8 mouse cellular contexts compared by ENCODE assay signal in the genomic region with DNA sequence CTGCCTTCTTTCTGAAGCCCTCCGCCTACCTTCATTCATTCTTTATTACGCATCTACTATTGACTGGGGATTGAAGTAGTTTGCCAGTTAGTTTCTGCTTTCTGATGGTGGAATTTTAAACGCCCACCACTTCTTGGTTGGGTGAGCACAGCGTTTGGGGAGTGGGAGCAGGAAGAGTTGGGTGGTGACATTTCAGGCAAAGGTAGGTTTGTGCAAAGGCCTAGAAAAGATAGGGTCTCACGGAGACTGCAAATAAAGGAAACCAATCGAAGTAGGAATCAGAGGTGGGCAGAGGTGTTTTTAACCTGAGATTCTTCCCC. TPM values are rescaled to one million over a fixed set of nuclear protein-coding genes. Genes with fewer than 3 reads are reported as not detected.
DNase-seq lines count a peak whose midpoint lies in the region; ATAC-seq and TF ChIP-seq lines count a peak whose summit lies in the region.

No protein-coding gene starts in this region.

- H3K9me3 ChIP-seq in embryonic facial prominence, embryonic 12.5 days = no peaks in the 10 kb centered on the region
- no peaks in the 10 kb centered on the region for H3K9me3 ChIP-seq in intestine, embryonic 14.5 days (ENCODE audit: control insufficient read depth, low read length)
- H3K9me3 ChIP-seq in neural tube, embryonic 11.5 days (ENCODE audit: control insufficient read depth, low read length) = no peaks in the 10 kb centered on the region

- DNase-seq in left cerebral cortex, adult 2 months (ENCODE audit: extremely low spot score in 1 of 2, low spot score in 2 of 2) = peak in 1 of 2 experiments; percentile 11
- no peak for DNase-seq in left cerebral cortex, adult 11 months (ENCODE audit: low spot score)
- DNase-seq in intestine, embryonic 14.5 days (ENCODE audit: low spot score) = peak; percentile 68
- no peak for DNase-seq in neural tube, embryonic 11.5 days (ENCODE audit: low spot score)
- no peak for DNase-seq in cerebellum, adult 11 months
- no peak for DNase-seq in lung, postnatal 36 days

- no peaks in the 10 kb centered on the region for H3K27me3 ChIP-seq in embryonic facial prominence, embryonic 12.5 days
- H3K27me3 ChIP-seq in intestine, embryonic 14.5 days (replicated peaks; ENCODE audit: control insufficient read depth, insufficient read depth, low read length) = no peaks in the 10 kb centered on the region
- H3K27me3 ChIP-seq in neural tube, embryonic 11.5 days (ENCODE audit: control insufficient read depth, insufficient read depth, low read length) = no peaks in the 10 kb centered on the region

- H3K27ac ChIP-seq in left cerebral cortex, adult 2 months = peak overlapping the region; percentile 98
- peak overlapping the region; percentile 92 for H3K27ac ChIP-seq in embryonic facial prominence, embryonic 12.5 days
- H3K27ac ChIP-seq in intestine, embryonic 14.5 days (ENCODE audit: low read depth) = peak overlapping the region; percentile 74
- peak overlapping the region; percentile 86 for H3K27ac ChIP-seq in neural tube, embryonic 11.5 days (ENCODE audit: low read depth, low read length)

- peak overlapping the region; percentile 66 for H3K4me3 ChIP-seq in left cerebral cortex, adult 2 months
- peak overlapping the region; percentile 98 for H3K4me3 ChIP-seq in embryonic facial prominence, embryonic 12.5 days
- peak overlapping the region; percentile 97 for H3K4me3 ChIP-seq in intestine, embryonic 14.5 days (ENCODE audit: low read depth, low read length)
- H3K4me3 ChIP-seq in neural tube, embryonic 11.5 days (ENCODE audit: low read depth, low read length) = peak overlapping the region; percentile 99

- intact Hi-C loops in left cerebral cortex, adult 2 months (cut with DNase I) = loop anchor here (2.0 to 10.0 kb wide), 2 partner anchors 26 to 240 kb away; partner anchors contain the start of genes Foxj3, Frg2f1 and Ppih

- 9% methylated on average over 6 of the region's 6 CpGs for WGBS in embryonic facial prominence, embryonic 12.5 days
- WGBS in intestine, embryonic 14.5 days = 10% methylated on average over 6 of the region's 6 CpGs
- 11% methylated on average over 6 of the region's 6 CpGs for WGBS in neural tube, embryonic 11.5 days

- peak overlapping the region; percentile 70 for H3K9ac ChIP-seq in embryonic facial prominence, embryonic 12.5 days
- H3K9ac ChIP-seq in intestine, embryonic 14.5 days (ENCODE audit: low read length) = peak overlapping the region; percentile 89
- H3K9ac ChIP-seq in neural tube, embryonic 11.5 days (ENCODE audit: low read length) = peak overlapping the region; percentile 78

- H3K4me2 ChIP-seq in embryonic facial prominence, embryonic 12.5 days (replicated peaks) = peak overlapping the region; percentile 58
- peak overlapping the region; percentile 81 for H3K4me2 ChIP-seq in intestine, embryonic 14.5 days (ENCODE audit: low read length)
- H3K4me2 ChIP-seq in neural tube, embryonic 11.5 days (ENCODE audit: low read depth) = peak overlapping the region; percentile 66

- peaks cover 19% of the 10 kb centered on the region for H3K4me1 ChIP-seq in embryonic facial prominence, embryonic 12.5 days
- peaks cover 18% of the 10 kb centered on the region for H3K4me1 ChIP-seq in intestine, embryonic 14.5 days (replicated peaks; ENCODE audit: control insufficient read depth, insufficient read depth, low read length)
- peaks cover 14% of the 10 kb centered on the region for H3K4me1 ChIP-seq in neural tube, embryonic 11.5 days (ENCODE audit: control insufficient read depth, insufficient read depth, low read length)

- TF ChIP-seq CTCF in left cerebral cortex, adult 2 months (IDR thresholded peaks at IDR 0.05) = no peak

- peaks cover 5% of the 10 kb centered on the region; the same call in 1 of the 2 replicates for H3K36me3 ChIP-seq in embryonic facial prominence, embryonic 12.5 days
- peaks cover 17% of the 10 kb centered on the region for H3K36me3 ChIP-seq in intestine, embryonic 14.5 days (ENCODE audit: control insufficient read depth, insufficient read depth, low read length)
- H3K36me3 ChIP-seq in neural tube, embryonic 11.5 days (ENCODE audit: control insufficient read depth, insufficient read depth, low read length) = no peaks in the 10 kb centered on the region

- ATAC-seq in embryonic facial prominence, embryonic 12.5 days (ENCODE audit: insufficient number of reproducible peaks, insufficient read depth, low FRiP score, low TSS enrichment) = no peak
- no peak for ATAC-seq in intestine, embryonic 14.5 days (replicated peaks; ENCODE audit: low FRiP score, low TSS enrichment, low read depth)
- ATAC-seq in neural tube, embryonic 11.5 days (ENCODE audit: insufficient read depth, low FRiP score, low TSS enrichment) = no peak
- ATAC-seq in activated CD4-positive, CD25-positive, alpha-beta regulatory T cell, adult 4 months = no peak

RNA-seq across cellular contexts. Expression of gene Ybx1, which starts 0.7 kb away (rescaled TPM):
- 100 to 1,000 TPM; 191 to 223 TPM for total RNA-seq in left cerebral cortex, adult 2 months (2021)
- 1,059 and 1,113 TPM in 2 replicates for polyA plus RNA-seq in embryonic facial prominence, embryonic 12.5 days (2016; fragmentation: Nextera tagmentation; extraction: Ambion mirVana)
- polyA plus RNA-seq in intestine, embryonic 14.5 days (2014; fragmentation: Nextera tagmentation; extraction: Ambion mirVana) = 678 and 713 TPM in 2 replicates
- polyA plus RNA-seq in neural tube, embryonic 11.5 days (2014; fragmentation: Nextera tagmentation; extraction: Ambion mirVana) = 1,250 and 1,284 TPM in 2 replicates
- polyA plus RNA-seq in activated CD4-positive, CD25-positive, alpha-beta regulatory T cell, adult 4 months (2017; shearing (Covaris generic)) = 100 to 1,000 TPM; 172 to 180 TPM

RNA-seq across cellular contexts. Expression of gene Ppih, which starts 25.3 kb away (rescaled TPM):
- 10 to 100 TPM; 14.1 to 20.8 TPM for total RNA-seq in left cerebral cortex, adult 2 months (2021)
- polyA plus RNA-seq in embryonic facial prominence, embryonic 12.5 days (2016; fragmentation: Nextera tagmentation; extraction: Ambion mirVana) = 120 and 125 TPM in 2 replicates
- 106 and 110 TPM in 2 replicates for polyA plus RNA-seq in intestine, embryonic 14.5 days (2014; fragmentation: Nextera tagmentation; extraction: Ambion mirVana)
- polyA plus RNA-seq in neural tube, embryonic 11.5 days (2014; fragmentation: Nextera tagmentation; extraction: Ambion mirVana) = 106 and 111 TPM in 2 replicates
- polyA plus RNA-seq in activated CD4-positive, CD25-positive, alpha-beta regulatory T cell, adult 4 months (2017; shearing (Covaris generic)) = 10 to 100 TPM; 38.7 to 42.8 TPM

RNA-seq across cellular contexts. Expression of gene Cldn19, which starts 39.9 kb away (rescaled TPM):
- under 1 TPM; 0.18 to 0.30 TPM for total RNA-seq in left cerebral cortex, adult 2 months (2021)
- polyA plus RNA-seq in embryonic facial prominence, embryonic 12.5 days (2016; fragmentation: Nextera tagmentation; extraction: Ambion mirVana) = 0.12 TPM in 1 of 2 replicates, not detected in the other
- not detected in 2 replicates for polyA plus RNA-seq in intestine, embryonic 14.5 days (2014; fragmentation: Nextera tagmentation; extraction: Ambion mirVana)
- polyA plus RNA-seq in neural tube, embryonic 11.5 days (2014; fragmentation: Nextera tagmentation; extraction: Ambion mirVana) = 0.19 TPM in 1 of 2 replicates, not detected in the other
- polyA plus RNA-seq in activated CD4-positive, CD25-positive, alpha-beta regulatory T cell, adult 4 months (2017; shearing (Covaris generic)) = not detected
